Mouse (Mus musculus) erythroblast, embryonic 14.5 days (primary cell): Measurements from ENCODE around the gene Lap3.

Source experiments
- GATA1 ChIP-seq: IDR thresholded peaks from 2 replicates; pipeline ENCODE4 v1.6.1; 2012; ENCODE audit warnings: low read length, inconsistent platforms, mixed read lengths
- TAL1 ChIP-seq: IDR thresholded peaks from 3 replicates; pipeline ENCODE4 v1.6.1; 2012; ENCODE audit warnings: low read length, inconsistent platforms, mixed read lengths

DNA sequence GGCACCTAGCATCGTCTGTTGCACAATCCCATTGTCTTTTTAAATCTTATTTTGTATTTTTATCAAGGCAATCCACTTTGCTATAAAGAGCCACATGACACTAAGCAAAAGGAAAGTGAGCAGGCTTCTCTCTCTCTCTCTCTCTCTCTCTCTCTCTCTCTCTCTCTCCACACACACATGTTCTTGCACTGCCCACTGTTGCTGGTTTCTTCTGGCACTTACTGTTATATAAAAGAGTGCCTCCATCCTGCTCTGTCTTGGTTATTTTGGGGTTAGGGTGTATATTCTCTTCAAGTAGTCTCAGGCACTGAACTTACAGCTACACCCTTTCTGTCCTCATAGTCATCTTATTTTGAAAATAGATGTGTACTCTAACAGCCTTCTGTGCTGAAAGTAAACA is 56.4 kb downstream of the Lap3 start:
- TF ChIP-seq GATA1 (no peak), TAL1 (no peak)
